Mouse (Mus musculus) E14TG2a.4 (cell line): ENCODE results near the gene Ugt1a2.

Experiments used
- H3K27me3 ChIP-seq: 2 replicates; pipeline ENCODE4 v1.6.1; 2014; ENCODE audit warnings: low read length, control low read depth; ENCODE audit not compliant: insufficient read depth
- H3K36me3 ChIP-seq: 2 replicates; pipeline ENCODE4 v1.6.1; 2014; ENCODE audit warnings: low read length, control low read depth; ENCODE audit not compliant: insufficient read depth
- H3K4me1 ChIP-seq: replicated peaks from 2 replicates; pipeline ENCODE4 v1.6.1; 2014; ENCODE audit warnings: low read depth, low read length, control low read depth
- H3K4me3 ChIP-seq: replicated peaks from 2 replicates; pipeline ENCODE4 v1.5.1; 2014; ENCODE audit warnings: mild to moderate bottlenecking, low read length
- H3K9me3 ChIP-seq: 2 replicates; pipeline ENCODE4 v1.6.1; 2014; ENCODE audit warnings: low read length, control low read depth
- CTCF ChIP-seq: conservative IDR thresholded peaks from 2 replicates; pipeline ENCODE4 v1.5.1; 2014; ENCODE audit warnings: low read length
- NANOG ChIP-seq: IDR thresholded peaks from 2 replicates; pipeline ENCODE4 v1.6.1; 2014; ENCODE audit warnings: borderline replicate concordance, low read length, mixed read lengths
- POU5F1 ChIP-seq: IDR thresholded peaks from 2 replicates; pipeline ENCODE4 v1.6.1; 2014; ENCODE audit warnings: low read length, borderline replicate concordance

The Ugt1a2 gene

DNA sequence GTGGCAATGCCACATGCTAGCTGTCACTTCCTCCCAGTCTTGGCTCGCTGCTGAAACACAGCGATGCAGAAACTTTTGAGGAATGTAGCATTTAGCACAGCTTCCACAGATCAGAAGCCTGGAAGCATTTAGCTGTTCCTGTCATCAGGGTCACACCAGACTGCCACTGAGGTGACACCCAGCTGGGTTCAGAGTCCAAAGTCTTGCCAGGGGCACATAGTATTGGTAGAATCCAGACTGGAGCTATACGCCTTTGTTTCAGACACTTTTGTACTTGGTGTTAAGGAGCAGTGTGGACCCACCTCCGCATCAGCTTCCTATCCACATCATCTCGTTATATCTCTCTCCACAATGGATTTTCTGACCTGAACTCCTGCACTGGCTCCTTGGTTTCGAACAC is 53.1 kb downstream of the Ugt1a2 start:
- no peak overlapping the region for H3K4me3 ChIP-seq
- H3K27me3 ChIP-seq: peaks cover 37% of the 10 kb centered on the region
- H3K9me3 ChIP-seq: peaks cover 14% of the 10 kb centered on the region
- no peaks in the 10 kb centered on the region for H3K4me1 ChIP-seq
- no peak for TF ChIP-seq POU5F1
- no peak for TF ChIP-seq NANOG
- TF ChIP-seq CTCF: no peak
- H3K36me3 ChIP-seq: no peaks in the 10 kb centered on the region

DNA sequence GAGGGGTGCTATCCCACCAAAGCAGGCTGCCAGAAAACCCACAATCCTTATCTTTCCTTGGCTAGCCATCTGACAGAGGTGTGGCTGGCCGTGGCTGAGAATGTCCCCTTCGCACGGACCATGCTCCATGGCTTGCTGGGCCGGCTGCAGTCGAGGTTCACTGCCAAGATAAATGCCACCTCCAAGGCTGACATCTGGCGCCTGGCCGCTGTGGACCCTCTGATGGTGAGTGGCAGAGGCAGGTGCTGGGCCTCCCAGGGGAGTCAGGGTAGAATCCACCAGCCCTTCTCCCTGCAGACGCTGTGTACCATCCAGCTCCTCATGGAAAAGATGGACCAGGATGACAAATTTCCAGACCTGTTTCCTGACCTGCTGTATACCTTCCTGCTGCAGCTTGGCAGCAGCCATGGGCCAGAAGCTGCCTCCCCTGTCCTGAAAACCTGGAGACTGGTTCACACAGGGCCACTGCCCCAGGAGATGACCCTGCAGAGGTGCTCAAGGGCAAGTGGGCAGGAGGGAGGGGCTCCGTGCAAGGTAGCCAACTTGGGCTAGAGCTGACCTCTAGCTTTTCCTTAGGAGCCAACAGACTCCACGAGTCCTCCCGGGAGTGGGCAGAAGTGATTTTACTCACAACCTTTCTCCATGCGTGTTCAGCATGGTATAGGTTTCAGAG is 54.5 kb downstream of the Ugt1a2 start:
- peaks cover 37% of the 10 kb centered on the region for H3K27me3 ChIP-seq
- no peak overlapping the region for H3K4me3 ChIP-seq
- no peak for TF ChIP-seq NANOG
- H3K36me3 ChIP-seq: peaks cover 7% of the 10 kb centered on the region
- H3K4me1 ChIP-seq: no peaks in the 10 kb centered on the region; the same call in 1 of the 2 replicates
- peaks cover 20% of the 10 kb centered on the region; the same call in 1 of the 2 replicates for H3K9me3 ChIP-seq

DNA sequence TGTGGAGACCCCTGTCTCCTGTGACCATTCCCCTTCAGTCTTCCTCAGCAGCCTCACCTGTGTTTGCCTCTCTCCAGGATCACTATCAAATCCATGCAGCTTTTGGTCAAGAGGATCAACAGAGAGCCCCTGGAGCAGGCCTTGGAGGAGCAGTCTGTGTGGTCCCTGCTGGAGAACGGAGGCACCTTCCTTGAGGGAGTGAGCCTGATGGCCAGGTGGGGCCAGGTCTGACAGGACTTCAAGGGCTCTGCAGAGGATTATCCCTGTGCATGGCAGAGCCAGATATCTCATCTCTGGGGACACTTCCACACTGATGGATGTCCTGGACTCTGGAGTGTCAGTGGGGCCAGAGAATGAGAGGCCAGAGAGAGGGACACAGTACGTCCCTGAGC is 55.1 kb downstream of the Ugt1a2 start:
- H3K4me3 ChIP-seq: no peak overlapping the region
- H3K4me1 ChIP-seq: peaks cover 5% of the 10 kb centered on the region; the same call in 1 of the 2 replicates
- H3K9me3 ChIP-seq: peaks cover 26% of the 10 kb centered on the region
- H3K27me3 ChIP-seq: peaks cover 37% of the 10 kb centered on the region
- no peak for TF ChIP-seq CTCF
- TF ChIP-seq POU5F1: no peak
- TF ChIP-seq NANOG: no peak
- H3K36me3 ChIP-seq: peaks cover 13% of the 10 kb centered on the region

DNA sequence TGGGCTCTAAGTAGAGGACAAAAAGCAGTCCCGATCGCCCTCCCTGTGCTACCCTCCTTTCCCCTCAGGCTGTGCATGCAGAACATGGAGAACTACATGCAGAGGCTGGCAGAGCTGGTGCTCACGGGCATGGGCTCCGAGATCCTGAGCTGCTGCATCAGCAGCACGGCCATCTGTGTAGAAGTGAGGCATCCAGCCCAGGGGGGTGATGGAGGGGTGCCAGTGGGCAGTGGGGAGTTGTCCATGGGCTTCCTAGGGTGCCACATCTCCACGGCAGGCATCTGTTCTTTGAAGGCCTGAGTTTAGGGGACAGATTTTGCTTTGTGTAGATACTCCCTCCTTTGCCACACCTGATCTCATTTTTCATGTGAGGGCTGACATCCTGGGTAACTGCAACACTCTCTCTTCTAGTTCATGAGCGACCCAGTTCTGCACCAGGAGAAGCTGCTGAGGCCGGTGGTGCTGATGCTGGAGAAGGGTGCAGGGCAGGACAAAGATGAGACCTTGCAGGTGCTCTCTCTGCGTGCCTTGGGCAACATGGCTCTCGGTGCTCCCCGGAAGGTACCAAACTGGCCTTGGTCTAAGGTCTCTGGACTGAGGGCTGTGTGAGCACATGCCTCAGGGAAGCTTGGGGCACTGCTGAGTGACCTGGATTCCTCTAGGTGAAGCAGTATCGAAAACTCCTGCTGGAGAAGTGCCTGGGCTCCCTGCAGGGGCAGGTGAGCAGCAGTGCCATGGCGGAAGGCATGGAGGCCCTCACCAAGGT is 55.8 kb downstream of the Ugt1a2 start:
- Histone ChIP-seq H3K36me3 (peaks cover 20% of the 10 kb centered on the region), H3K4me1 (peaks cover 7% of the 10 kb centered on the region; the same call in 1 of the 2 replicates), H3K4me3 (no peak overlapping the region), H3K27me3 (peaks cover 37% of the 10 kb centered on the region), H3K9me3 (peaks cover 28% of the 10 kb centered on the region)
- TF ChIP-seq NANOG (no peak), CTCF (no peak), POU5F1 (no peak)

DNA sequence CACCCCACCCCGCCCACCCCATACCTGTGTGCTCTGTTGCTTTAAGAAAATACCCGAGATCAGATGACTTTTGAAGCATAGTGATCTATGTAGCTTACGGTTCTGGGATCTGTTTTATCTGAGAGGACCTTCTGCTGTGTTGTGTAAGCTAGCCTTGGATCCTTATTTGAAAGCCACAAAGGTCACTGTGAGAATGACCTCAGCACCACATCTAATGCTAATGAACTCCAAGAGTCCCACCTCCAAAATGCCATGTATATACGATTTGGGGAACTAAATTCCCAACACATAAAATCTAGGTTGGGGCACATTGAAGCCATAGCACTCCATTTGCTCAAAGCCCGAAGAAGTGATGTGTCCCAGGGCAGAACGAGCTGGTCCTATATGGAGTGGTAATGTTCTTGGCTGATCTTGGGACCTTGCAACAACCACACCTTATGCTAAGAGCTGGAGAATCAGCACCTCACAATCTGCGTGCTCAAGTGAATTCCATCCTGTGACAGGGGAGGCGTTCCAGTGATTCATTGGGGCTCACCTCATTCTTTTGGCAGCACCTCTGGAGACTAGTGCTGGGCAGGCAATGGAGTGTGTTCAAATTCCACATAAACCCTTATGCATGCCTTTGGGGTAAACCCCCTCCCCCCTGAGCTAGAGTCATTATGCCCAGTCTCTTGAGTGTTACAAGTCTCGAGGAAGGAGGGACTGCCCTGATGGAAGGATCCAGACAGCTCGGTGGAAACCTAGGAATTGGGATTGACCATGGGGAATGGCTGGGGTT is 56.7 kb downstream of the Ugt1a2 start:
- H3K4me3 ChIP-seq: no peak overlapping the region
- H3K4me1 ChIP-seq: peaks cover 11% of the 10 kb centered on the region
- peaks cover 37% of the 10 kb centered on the region for H3K27me3 ChIP-seq
- peaks cover 29% of the 10 kb centered on the region for H3K36me3 ChIP-seq
- no peak for TF ChIP-seq CTCF
- no peak for TF ChIP-seq NANOG
- TF ChIP-seq POU5F1: no peak
- H3K9me3 ChIP-seq: peaks cover 35% of the 10 kb centered on the region

DNA sequence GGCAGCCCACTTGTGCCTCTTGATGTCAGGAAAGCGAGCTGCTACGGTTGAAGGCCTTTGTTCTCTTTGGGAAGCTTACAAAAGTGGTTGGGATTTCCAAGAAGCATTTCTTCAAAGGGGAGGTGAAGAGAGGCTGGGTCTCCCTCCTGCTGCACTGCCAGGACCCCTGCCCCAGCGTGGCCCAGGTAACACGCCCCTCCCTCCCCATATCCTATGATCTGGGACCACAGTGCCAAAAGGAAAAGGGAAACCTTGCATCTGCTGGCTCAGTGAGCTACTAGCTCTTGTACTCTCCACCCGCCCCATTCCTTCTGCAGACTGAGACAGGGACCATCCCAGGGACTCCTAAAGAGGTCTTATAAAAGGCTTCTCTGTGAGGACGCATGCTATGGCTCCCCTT is 57.3 kb downstream of the Ugt1a2 start:
- peaks cover 17% of the 10 kb centered on the region for H3K4me1 ChIP-seq
- peaks cover 34% of the 10 kb centered on the region for H3K27me3 ChIP-seq
- H3K36me3 ChIP-seq: peaks cover 35% of the 10 kb centered on the region
- peaks cover 35% of the 10 kb centered on the region for H3K9me3 ChIP-seq
- no peak overlapping the region for H3K4me3 ChIP-seq
- TF ChIP-seq POU5F1: 0 out of 2 replicates have a peak, but pooled peaks have one; percentile 22
- TF ChIP-seq NANOG: no peak

DNA sequence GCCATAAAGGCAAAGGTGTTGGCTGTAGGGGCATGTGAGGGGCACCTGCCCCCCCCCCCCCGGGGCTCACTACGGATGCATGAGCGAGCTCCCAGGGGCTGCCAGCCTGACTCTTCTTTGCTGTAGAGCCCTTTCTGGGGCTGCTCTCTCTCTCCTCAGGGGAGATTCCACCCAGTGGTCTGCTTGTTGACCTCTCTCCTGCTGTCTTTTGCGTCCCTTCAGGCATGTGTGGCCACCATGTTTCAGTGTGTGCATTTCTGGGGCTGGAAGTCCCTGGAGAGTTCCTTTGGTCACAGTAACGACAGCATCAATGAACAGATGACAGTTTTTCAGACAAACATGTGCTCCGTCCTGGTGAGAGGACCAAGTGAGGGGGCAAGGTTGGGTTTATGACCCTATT is 58.0 kb downstream of the Ugt1a2 start:
- Histone ChIP-seq H3K9me3 (peaks cover 37% of the 10 kb centered on the region), H3K4me3 (no peak overlapping the region), H3K4me1 (peaks cover 24% of the 10 kb centered on the region), H3K36me3 (peaks cover 42% of the 10 kb centered on the region), H3K27me3 (peaks cover 33% of the 10 kb centered on the region)
- no peak for TF ChIP-seq POU5F1
- no peak for TF ChIP-seq NANOG
- no peak for TF ChIP-seq CTCF
